ENCODE assay signal across 21 mouse cellular contexts in the genomic region with DNA sequence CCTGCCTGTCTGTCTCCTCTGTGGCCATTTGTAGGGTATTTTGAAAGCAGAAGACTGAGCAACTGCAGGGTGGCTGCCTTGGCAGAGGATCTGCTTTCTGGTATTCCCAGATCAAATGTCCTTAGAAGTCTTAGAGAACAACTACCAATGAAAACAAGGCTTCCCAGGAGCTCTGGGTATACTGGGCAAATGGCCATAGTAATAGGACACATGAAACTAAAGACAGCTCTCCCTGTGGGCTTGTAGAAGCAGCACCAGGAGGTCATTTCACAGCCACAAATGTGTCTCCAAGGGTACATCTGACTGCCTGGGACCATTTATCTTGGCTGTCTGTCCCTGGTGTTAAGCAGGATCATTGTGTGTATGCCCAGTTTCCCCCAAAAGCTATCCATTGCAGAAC.
DNase-seq lines count a peak whose midpoint lies in the region; ATAC-seq lines count a peak whose summit lies in the region.
"Had no signal": no experiment of that assay in that cellular context is flagged by ENCODE, and none has a peak within 500 bp of the region (broad histone marks: within the 10 kb centered on the region; RNA-seq: fewer than 3 reads in every experiment).

No protein-coding gene starts in this region.

- no peak overlapping the region for H3K27ac ChIP-seq in kidney, embryonic 14.5 days (ENCODE audit: low read depth, low read length)
- H3K27ac ChIP-seq in neural tube, embryonic 14.5 days (ENCODE audit: low read depth, low read length), result no peak overlapping the region
- H3K27ac ChIP-seq: embryonic facial prominence, embryonic 15.5 days; heart, embryonic 10.5 days; liver, embryonic 13.5 days; stomach, embryonic 15.5 days had no signal

- H3K4me3 ChIP-seq in kidney, embryonic 14.5 days (ENCODE audit: low read length), result no peak overlapping the region
- no peak overlapping the region for H3K4me3 ChIP-seq in neural tube, embryonic 14.5 days (ENCODE audit: low read depth, low read length)
- H3K4me3 ChIP-seq: embryonic facial prominence, embryonic 15.5 days; heart, embryonic 10.5 days; liver, embryonic 13.5 days; stomach, embryonic 15.5 days had no signal

- H3K36me3 ChIP-seq in kidney, embryonic 14.5 days (ENCODE audit: control insufficient read depth, insufficient read depth, low read length), result no peaks in the 10 kb centered on the region
- no peaks in the 10 kb centered on the region for H3K36me3 ChIP-seq in neural tube, embryonic 14.5 days (ENCODE audit: control insufficient read depth, insufficient read depth, low read length)
- H3K36me3 ChIP-seq: embryonic facial prominence, embryonic 15.5 days; heart, embryonic 10.5 days; liver, embryonic 13.5 days; stomach, embryonic 15.5 days had no signal

- H3K9ac ChIP-seq in kidney, embryonic 14.5 days (ENCODE audit: low read depth, low read length), result no peak overlapping the region
- no peak overlapping the region for H3K9ac ChIP-seq in neural tube, embryonic 14.5 days (replicated peaks; ENCODE audit: low read depth, low read length)
- H3K9ac ChIP-seq: embryonic facial prominence, embryonic 15.5 days; liver, embryonic 13.5 days; lung, embryonic 14.5 days; stomach, embryonic 15.5 days had no signal

- DNase-seq in kidney, adult 9 months, result no peak
- DNase-seq in NIH3T3 (ENCODE audit: low read depth), result peak; percentile 16
- DNase-seq in fibroblast of lung, adult 2 months (ENCODE audit: low read depth), result peak; percentile 24
- DNase-seq in thymus, postnatal 4 days, result no peak
- no peak for DNase-seq in left cerebral cortex, adult 8-10 months (ENCODE audit: low spot score in 2 of 2)
- DNase-seq: adrenal gland, postnatal 10 days; cerebellum, adult 9-11 months; heart, postnatal 10 days; kidney, postnatal 14 days; left cerebral cortex, postnatal 4 days; liver, embryonic 13.5 days; lung, embryonic 14.5 days; lung, postnatal 36 days; thymus, adult 18-20 months had no signal

- no peak overlapping the region for H3K4me2 ChIP-seq in kidney, embryonic 14.5 days (replicated peaks; ENCODE audit: low read depth, low read length)
- no peak overlapping the region for H3K4me2 ChIP-seq in neural tube, embryonic 14.5 days (ENCODE audit: low read depth, low read length)
- H3K4me2 ChIP-seq: embryonic facial prominence, embryonic 15.5 days; liver, embryonic 13.5 days; lung, embryonic 14.5 days; stomach, embryonic 15.5 days had no signal

- no peaks in the 10 kb centered on the region for H3K4me1 ChIP-seq in kidney, embryonic 14.5 days (ENCODE audit: control insufficient read depth, insufficient read depth, low read length)
- peaks cover 3% of the 10 kb centered on the region; the same call in 1 of the 2 replicates for H3K4me1 ChIP-seq in neural tube, embryonic 14.5 days (ENCODE audit: control insufficient read depth, insufficient read depth, low read length)
- H3K4me1 ChIP-seq: embryonic facial prominence, embryonic 15.5 days; liver, embryonic 13.5 days; stomach, embryonic 15.5 days had no signal

- no peaks in the 10 kb centered on the region for H3K27me3 ChIP-seq in kidney, embryonic 14.5 days (ENCODE audit: control insufficient read depth, insufficient read depth, low read length)
- H3K27me3 ChIP-seq in neural tube, embryonic 14.5 days (ENCODE audit: control insufficient read depth, insufficient read depth, low read length), result no peaks in the 10 kb centered on the region
- H3K27me3 ChIP-seq: embryonic facial prominence, embryonic 15.5 days; liver, embryonic 13.5 days; Patski; stomach, embryonic 15.5 days had no signal

- peak; percentile 57; the same call in 1 of the 2 replicates for ATAC-seq in kidney, embryonic 14.5 days (ENCODE audit: low FRiP score, low TSS enrichment)
- ATAC-seq in neural tube, embryonic 14.5 days (ENCODE audit: low read depth), result peak; percentile 74
- ATAC-seq: midbrain, embryonic 16.5 days; Patski had no signal

- no peaks in the 10 kb centered on the region for H3K9me3 ChIP-seq in kidney, embryonic 14.5 days (ENCODE audit: control insufficient read depth, low read length)
- no peaks in the 10 kb centered on the region for H3K9me3 ChIP-seq in neural tube, embryonic 14.5 days (ENCODE audit: control insufficient read depth, low read length)
- H3K9me3 ChIP-seq: heart, embryonic 10.5 days; liver, embryonic 13.5 days; stomach, embryonic 15.5 days had no signal

Comparison
In these comparisons a context has a peak if more than half of its experiments do, and no peak if none do; other contexts are left out.
1. DNase-seq: peak in NIH3T3 (single experiment) and fibroblast of lung, adult 2 months (single experiment); none in kidney, adult 9 months (single experiment), thymus, postnatal 4 days (single experiment) and left cerebral cortex, adult 8-10 months (0 of 2).